Mouse (Mus musculus) ES-E14 (cell line): Measurements from ENCODE around the gene Sirt4. TPM values are rescaled to one million over a fixed set of nuclear protein-coding genes. Genes with fewer than 3 reads are reported as not detected.
A peak's percentile ranks its signal among the peaks of the same experiment; 100 is the strongest.

Experiments
- DNase-seq: peaks from one replicate; pipeline ENCODE4 v3.0.0-alpha.2; 2013; ENCODE audit warnings: low read depth, low spot score
- H3K27ac ChIP-seq: 2 replicates; pipeline ENCODE4 v1.5.1; 2012; ENCODE audit warnings: low read depth, mild to moderate bottlenecking, low read length, moderate library complexity, mixed read lengths; ENCODE audit not compliant: poor library complexity, insufficient read depth, severe bottlenecking
- H3K36me3 ChIP-seq: 2 replicates; pipeline ENCODE4 v1.6.1; 2012; ENCODE audit warnings: mild to moderate bottlenecking, low read length, moderate library complexity, mixed read lengths; ENCODE audit not compliant: control insufficient read depth, poor library complexity, insufficient read depth, severe bottlenecking
- H3K4me1 ChIP-seq, 2 experiments: fragments of 150-350 bp in 1 of 2; sonication (generic) in 1 of 2; 2 replicates each; pipeline ENCODE4 v1.6.1; 2012; ENCODE audit warnings: low read length in 2 of 2, mild to moderate bottlenecking in 1 of 2, mixed read lengths in 1 of 2; ENCODE audit not compliant: control insufficient read depth in 2 of 2, insufficient read depth in 2 of 2, poor library complexity in 1 of 2
- H3K4me3 ChIP-seq, 2 experiments: fragments of 150-350 bp in 1 of 2; sonication (generic) in 1 of 2; 2 replicates each; pipeline ENCODE4 v1.5.1; 2012; ENCODE audit warnings: low read length in 2 of 2, low read depth in 1 of 2, mild to moderate bottlenecking in 1 of 2, mixed read lengths in 1 of 2; ENCODE audit not compliant: insufficient read depth in 1 of 2, poor library complexity in 1 of 2, severe bottlenecking in 1 of 2
- H3K9ac ChIP-seq: 2 replicates; pipeline ENCODE4 v1.6.1; 2012; ENCODE audit warnings: low read depth, mild to moderate bottlenecking, low read length, mixed read lengths; ENCODE audit not compliant: poor library complexity, insufficient read depth, severe bottlenecking
- H3K9me3 ChIP-seq: fragments of 150-350 bp; sonication (generic); 2 replicates; pipeline ENCODE4 v1.6.1; 2012; ENCODE audit warnings: low read depth, mild to moderate bottlenecking, low read length; ENCODE audit not compliant: control insufficient read depth, insufficient read depth
- CHD2 ChIP-seq: IDR thresholded peaks from 2 replicates; pipeline ENCODE4 v1.6.1; 2014; ENCODE audit warnings: mild to moderate bottlenecking, low read depth, low read length, inconsistent platforms
- HCFC1 ChIP-seq: IDR thresholded peaks from 2 replicates; pipeline ENCODE4 v1.6.1; 2012; ENCODE audit warnings: low read length, inconsistent platforms, borderline replicate concordance; ENCODE audit not compliant: insufficient read depth
- MAFK ChIP-seq: IDR thresholded peaks from 2 replicates; pipeline ENCODE4 v1.6.1; 2014; ENCODE audit warnings: mild to moderate bottlenecking, low read depth, low read length, inconsistent platforms; ENCODE audit not compliant: insufficient read depth
- ZC3H11A ChIP-seq: IDR thresholded peaks from 2 replicates; pipeline ENCODE4 v1.6.1; 2012; ENCODE audit warnings: low read depth, mild to moderate bottlenecking, inconsistent platforms, low read length, borderline replicate concordance
- ZNF384 ChIP-seq: IDR thresholded peaks from 2 replicates; pipeline ENCODE4 v1.6.1; 2012; ENCODE audit warnings: low read depth, low read length, inconsistent platforms
- in situ Hi-C, 2 experiments: fragments of 600-800 bp; cut with MboI; formaldehyde crosslinking; loops; one replicate each; pipeline ENCODE4 v1.15.1; 2025; ENCODE audit warnings: low sequenced_read_pairs in 2 of 2, inconsistent platforms in 1 of 2; ENCODE audit not compliant: unreplicated experiment in 2 of 2
- total RNA-seq: library from RNA; depleted of rRNA; stranded (reverse); fragments of 300-350 nt; gene quantifications from 2 replicates; pipeline ENCODE4 v1.2.3, GENCODE M21; 2012

Sirt4 gene
- total RNA-seq, 1 experiment: 15.3 TPM

DNA sequence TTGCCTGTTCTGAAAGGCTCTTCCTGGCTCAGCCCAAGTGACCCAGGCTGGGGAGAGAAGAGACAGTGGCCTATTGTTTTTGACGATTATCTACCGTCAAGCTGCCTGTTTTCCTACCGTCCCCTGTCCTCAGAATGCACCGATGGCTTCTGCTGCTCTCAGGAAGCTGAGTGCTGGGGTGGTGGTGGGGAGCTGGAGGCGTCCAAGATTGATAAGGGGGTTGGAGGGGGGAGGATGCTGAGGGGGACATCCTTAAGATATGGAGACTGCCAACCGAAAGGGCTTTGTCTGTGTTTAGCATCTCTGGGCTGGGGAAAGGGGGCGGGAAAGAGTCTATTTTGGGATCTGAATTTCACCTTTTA lies 52.6 kb downstream of the Sirt4 start:
- Histone ChIP-seq H3K36me3 (no peaks in the 10 kb centered on the region; the same call in 1 of the 2 replicates), H3K4me1 (peaks cover 7 to 26% of the 10 kb centered on the region in 2 experiments), H3K9me3 (no peaks in the 10 kb centered on the region), H3K9ac (no peak overlapping the region), H3K27ac (no peak overlapping the region), H3K4me3 (no peak overlapping the region)
- TF ChIP-seq ZC3H11A (no peak), MAFK (no peak), CHD2 (no peak), HCFC1 (no peak), ZNF384 (no peak)
- DNase-seq: no peak
- in situ Hi-C loops: no loop called here

GRCm38 (mm10) chr5:115431061-115431897 lies 53.2 kb downstream of the Sirt4 start:
- Histone ChIP-seq H3K27ac (no peak overlapping the region), H3K36me3 (no peaks in the 10 kb centered on the region; the same call in 1 of the 2 replicates), H3K9me3 (no peaks in the 10 kb centered on the region), H3K4me3 (peak overlapping the region; percentile 72 to 99; a peak in 3 of 4 replicates), H3K9ac (no peak overlapping the region), H3K4me1 (peaks cover 7 to 24% of the 10 kb centered on the region in 2 experiments)
- in situ Hi-C loops: no loop called here
- DNase-seq: no peak
- no peak for TF ChIP-seq MAFK
- no peak for TF ChIP-seq HCFC1
- TF ChIP-seq CHD2: no peak
- TF ChIP-seq ZC3H11A: no peak
- no peak for TF ChIP-seq ZNF384

GRCm38 (mm10) chr5:115430187-115430960 lies 54.2 kb downstream of the Sirt4 start:
- DNase-seq: no peak
- H3K36me3 ChIP-seq: no peaks in the 10 kb centered on the region; the same call in 1 of the 2 replicates

DNA sequence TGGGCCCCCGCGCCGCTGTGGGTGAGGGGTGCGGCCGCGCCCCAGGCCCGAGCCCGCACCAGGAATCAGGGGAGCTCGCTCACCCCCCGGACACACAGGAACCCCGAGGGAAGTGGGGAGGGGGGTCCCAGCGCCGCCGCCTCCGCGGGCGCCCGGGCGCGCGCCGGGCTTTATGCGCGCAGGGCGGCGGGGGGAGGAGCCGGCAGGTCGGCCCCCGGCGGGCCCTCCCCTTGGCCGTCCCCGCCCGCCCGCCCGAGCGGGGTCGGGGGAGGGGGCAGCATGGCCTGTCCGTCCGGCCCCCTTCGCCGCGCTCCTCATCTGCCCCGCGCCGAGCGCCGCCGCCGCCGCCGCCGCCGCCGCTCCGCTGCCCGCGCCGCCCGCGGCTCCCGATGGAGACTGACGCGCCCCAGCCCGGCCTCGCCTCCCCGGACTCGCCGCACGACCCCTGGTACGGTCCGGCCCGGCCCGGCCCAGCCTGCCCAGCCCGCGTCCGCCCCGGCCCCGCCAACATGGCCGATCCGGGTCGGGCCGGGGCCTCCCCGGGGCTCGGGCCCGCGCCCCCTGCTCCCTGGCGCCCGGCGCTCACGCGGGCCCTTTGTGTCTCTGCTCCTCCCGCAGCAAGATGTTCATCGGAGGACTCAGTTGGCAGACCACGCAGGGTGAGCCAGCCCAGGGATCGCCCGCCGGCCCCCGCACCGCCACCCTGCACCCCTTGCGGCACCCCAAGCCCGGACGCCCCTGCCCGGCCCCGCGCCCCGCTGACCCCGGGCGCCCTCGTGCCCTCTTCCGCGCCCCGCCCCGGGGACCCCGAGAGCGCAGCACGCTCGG lies 55.0 kb downstream of the Sirt4 start, which contains the start of gene Msi1:
Gene Msi1, plus strand, starts transcription at position 241 of the 828 bp plus-strand sequence.
- TF ChIP-seq ZC3H11A: no peak
- no peak for TF ChIP-seq HCFC1
- TF ChIP-seq ZNF384: no peak
- no peak for TF ChIP-seq CHD2
- TF ChIP-seq MAFK: no peak
- H3K4me1 ChIP-seq: peaks cover 7 to 13% of the 10 kb centered on the region in 2 experiments; a peak in 3 of 4 replicates
- peak within 1 kb of the TSS; percentile 89 for H3K9ac ChIP-seq
- no peaks in the 10 kb centered on the region for H3K9me3 ChIP-seq
- no peak for DNase-seq
- no peaks in the 10 kb centered on the region; the same call in 1 of the 2 replicates for H3K36me3 ChIP-seq
- peak within 1 kb of the TSS; percentile 93 to 99 for H3K4me3 ChIP-seq
- in situ Hi-C loops: no loop called here
- H3K27ac ChIP-seq: no peak within 1 kb of the TSS

More at GRCm38 (mm10) chr5:115430187-115430960, 54.2 kb downstream of the Sirt4 start:
- H3K9me3 ChIP-seq: no peaks in the 10 kb centered on the region
- H3K9ac ChIP-seq: peak overlapping the region; percentile 89
- in situ Hi-C loops: no loop called here
- no peak overlapping the region for H3K27ac ChIP-seq
- TF ChIP-seq HCFC1 (no peak), CHD2 (no peak), ZNF384 (no peak), MAFK (no peak), ZC3H11A (no peak)
- peak overlapping the region; percentile 72 to 99 for H3K4me3 ChIP-seq
- H3K4me1 ChIP-seq: peaks cover 7 to 21% of the 10 kb centered on the region in 2 experiments
